Mouse (Mus musculus): ENCODE data around the gene Rbm6.
A peak's percentile ranks its signal among the peaks of the same experiment; 100 is the strongest.

Rbm6 gene

GRCm38 (mm10) chr9:107872350-107873098 is 513 bp downstream of the Rbm6 start:
- DNase-seq, result peak; percentile 92

GRCm38 (mm10) chr9:107866081-107866480 is 7.0 kb downstream of the Rbm6 start:
- no peak for DNase-seq

GRCm38 (mm10) chr9:107864493-107864892 is 8.5 kb downstream of the Rbm6 start:
- no peak for DNase-seq

- DNase-seq, result no peak
These were observed 14.7 kb downstream of the Rbm6 start for GRCm38 (mm10) chr9:107858343-107858742.

GRCm38 (mm10) chr9:107848922-107849321 is 24.1 kb downstream of the Rbm6 start:
- DNase-seq, result no peak

- DNase-seq, result no peak
These were observed 30.3 kb downstream of the Rbm6 start for GRCm38 (mm10) chr9:107842709-107843108.

- no peak for DNase-seq
These were observed 34.2 kb downstream of the Rbm6 start for GRCm38 (mm10) chr9:107838869-107839268.

- no peak for DNase-seq
These were observed 39.2 kb downstream of the Rbm6 start for GRCm38 (mm10) chr9:107833826-107834225.

GRCm38 (mm10) chr9:107831765-107832164 is 41.3 kb downstream of the Rbm6 start:
- DNase-seq, result no peak

GRCm38 (mm10) chr9:107812132-107812531 is 60.9 kb downstream of the Rbm6 start:
- DNase-seq, result no peak

GRCm38 (mm10) chr9:107810985-107811384 is 62.1 kb downstream of the Rbm6 start:
- DNase-seq, result no peak

- no peak for DNase-seq
These were observed 81.3 kb downstream of the Rbm6 start for GRCm38 (mm10) chr9:107791714-107792113.

GRCm38 (mm10) chr9:107782536-107783203 is 90.4 kb downstream of the Rbm6 start:
- DNase-seq, result no peak

- no peak for DNase-seq
These were observed 96.2 kb downstream of the Rbm6 start for GRCm38 (mm10) chr9:107776809-107777208.

GRCm38 (mm10) chr9:107774411-107774810 is 98.6 kb downstream of the Rbm6 start:
- no peak for DNase-seq

GRCm38 (mm10) chr9:107771782-107772181 is 101.3 kb downstream of the Rbm6 start:
- no peak for DNase-seq

- peak; percentile 89 for DNase-seq
These were observed 102.4 kb downstream of the Rbm6 start, which contains the start of gene Rbm5 for GRCm38 (mm10) chr9:107770374-107771290. Rbm5 (minus strand) TSS chr9:107770996.

- no peak for DNase-seq
These were observed 103.0 kb downstream of the Rbm6 start for GRCm38 (mm10) chr9:107770037-107770373.

- DNase-seq, result no peak
These were observed 103.5 kb downstream of the Rbm6 start for GRCm38 (mm10) chr9:107769445-107770000.

- DNase-seq, result no peak
These were observed 104.2 kb downstream of the Rbm6 start for GRCm38 (mm10) chr9:107768851-107769250.

GRCm38 (mm10) chr9:107759593-107759992 is 113.4 kb downstream of the Rbm6 start:
- no peak for DNase-seq

GRCm38 (mm10) chr9:107750378-107750777 is 122.7 kb downstream of the Rbm6 start:
- DNase-seq, result no peak

- DNase-seq, result no peak
These were observed 125.0 kb downstream of the Rbm6 start for GRCm38 (mm10) chr9:107748063-107748462.

All from cerebellum, adult 8-10 months (tissue).